Mouse (Mus musculus): ENCODE results near the gene Tmem222. TPM values are rescaled to one million over a fixed set of nuclear protein-coding genes. Genes with fewer than 3 reads are reported as not detected.
A peak's percentile ranks its signal among the peaks of the same experiment; 100 is the strongest.

The Tmem222 gene
- polyA plus RNA-seq, 1 experiment, result 65.3 TPM

DNA sequence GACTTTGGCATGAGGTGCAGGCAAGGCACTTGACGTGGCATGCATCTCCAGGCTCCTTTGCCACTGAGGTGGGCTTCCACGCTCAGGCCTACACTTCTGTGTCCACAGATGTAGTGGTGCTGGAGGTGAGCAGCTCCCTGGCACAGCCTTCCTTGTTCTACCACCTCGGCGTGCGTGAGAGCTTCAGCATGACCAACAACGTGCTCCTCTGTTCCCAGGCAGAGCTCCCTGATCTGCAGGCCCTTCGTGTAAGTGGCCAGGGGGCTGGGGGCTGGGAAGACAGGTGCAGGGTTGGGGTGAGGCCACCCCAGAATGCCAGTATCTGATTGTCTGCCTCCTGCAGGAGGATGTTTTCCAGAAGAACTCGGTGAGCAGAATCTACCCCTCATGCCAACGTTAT lies 34.9 kb downstream of the Tmem222 start:
- H3K27me3 ChIP-seq (ENCODE audit: control insufficient read depth, insufficient read depth, insufficient read length), result no peaks in the 10 kb centered on the region
- H3K79me3 ChIP-seq (ENCODE audit: low read depth), result no peaks in the 10 kb centered on the region
- TF ChIP-seq MAX (IDR thresholded peaks at IDR 0.05), result no peak
- no peak for TF ChIP-seq FOSL1 (IDR thresholded peaks at IDR 0.05; ENCODE audit: insufficient read depth, low read length, poor library complexity, severe bottlenecking)
- no peak for TF ChIP-seq CTCF (IDR thresholded peaks at IDR 0.05; ENCODE audit: control insufficient read depth, insufficient read depth, insufficient read length)
- no peak for TF ChIP-seq MYOG (IDR thresholded peaks at IDR 0.05; ENCODE audit: control insufficient read depth, extremely low read depth, insufficient read length)
- no peak for TF ChIP-seq MYOD1 (IDR thresholded peaks at IDR 0.05; ENCODE audit: control insufficient read depth, insufficient read length, low read depth)
- no peak for TF ChIP-seq USF1 (IDR thresholded peaks at IDR 0.05; ENCODE audit: low read depth)
- no peak for TF ChIP-seq CEBPB (IDR thresholded peaks at IDR 0.05; ENCODE audit: low read depth)
- H3K4me3 ChIP-seq (ENCODE audit: insufficient read depth, poor library complexity, severe bottlenecking), result no peak overlapping the region
- no peaks in the 10 kb centered on the region for H3K79me2 ChIP-seq (ENCODE audit: control insufficient read depth, insufficient read depth)
- no peak overlapping the region for H3ac ChIP-seq (ENCODE audit: control insufficient read depth, insufficient read length, low read depth)
- H3K36me3 ChIP-seq (ENCODE audit: control insufficient read depth, insufficient read depth), result no peaks in the 10 kb centered on the region

DNA sequence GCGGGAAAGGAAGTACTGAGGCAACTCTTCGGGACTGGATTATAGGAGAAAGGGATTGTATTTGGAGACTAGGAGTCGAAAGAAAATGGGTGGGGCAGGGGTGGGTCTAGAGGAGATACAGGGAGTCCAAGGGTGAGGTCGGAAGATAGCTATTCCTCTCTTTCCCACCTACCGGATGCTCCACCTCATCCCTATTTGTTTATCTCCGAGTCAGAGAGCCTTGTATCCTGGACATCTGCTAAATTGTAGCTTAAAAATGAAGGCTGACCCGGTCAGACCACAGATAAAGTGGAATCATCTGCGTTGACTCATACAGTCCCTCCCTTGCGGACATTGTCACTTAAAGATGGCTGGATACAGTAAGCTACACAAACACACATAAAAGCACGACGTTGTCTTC lies 35.7 kb downstream of the Tmem222 start:
- Histone ChIP-seq H3K79me3 (ENCODE audit: low read depth) (no peaks in the 10 kb centered on the region), H3K36me3 (ENCODE audit: control insufficient read depth, insufficient read depth) (no peaks in the 10 kb centered on the region), H3K79me2 (ENCODE audit: control insufficient read depth, insufficient read depth) (no peaks in the 10 kb centered on the region), H3K4me3 (ENCODE audit: insufficient read depth, poor library complexity, severe bottlenecking) (peak overlapping the region; percentile 40), H3ac (ENCODE audit: control insufficient read depth, insufficient read length, low read depth) (peak overlapping the region; percentile 10), H3K27me3 (ENCODE audit: control insufficient read depth, insufficient read depth, insufficient read length) (no peaks in the 10 kb centered on the region)
- TF ChIP-seq MAX (IDR thresholded peaks at IDR 0.05) (peak; percentile 42), USF1 (IDR thresholded peaks at IDR 0.05; ENCODE audit: low read depth) (no peak), CTCF (IDR thresholded peaks at IDR 0.05; ENCODE audit: control insufficient read depth, insufficient read depth, insufficient read length) (no peak)

DNA sequence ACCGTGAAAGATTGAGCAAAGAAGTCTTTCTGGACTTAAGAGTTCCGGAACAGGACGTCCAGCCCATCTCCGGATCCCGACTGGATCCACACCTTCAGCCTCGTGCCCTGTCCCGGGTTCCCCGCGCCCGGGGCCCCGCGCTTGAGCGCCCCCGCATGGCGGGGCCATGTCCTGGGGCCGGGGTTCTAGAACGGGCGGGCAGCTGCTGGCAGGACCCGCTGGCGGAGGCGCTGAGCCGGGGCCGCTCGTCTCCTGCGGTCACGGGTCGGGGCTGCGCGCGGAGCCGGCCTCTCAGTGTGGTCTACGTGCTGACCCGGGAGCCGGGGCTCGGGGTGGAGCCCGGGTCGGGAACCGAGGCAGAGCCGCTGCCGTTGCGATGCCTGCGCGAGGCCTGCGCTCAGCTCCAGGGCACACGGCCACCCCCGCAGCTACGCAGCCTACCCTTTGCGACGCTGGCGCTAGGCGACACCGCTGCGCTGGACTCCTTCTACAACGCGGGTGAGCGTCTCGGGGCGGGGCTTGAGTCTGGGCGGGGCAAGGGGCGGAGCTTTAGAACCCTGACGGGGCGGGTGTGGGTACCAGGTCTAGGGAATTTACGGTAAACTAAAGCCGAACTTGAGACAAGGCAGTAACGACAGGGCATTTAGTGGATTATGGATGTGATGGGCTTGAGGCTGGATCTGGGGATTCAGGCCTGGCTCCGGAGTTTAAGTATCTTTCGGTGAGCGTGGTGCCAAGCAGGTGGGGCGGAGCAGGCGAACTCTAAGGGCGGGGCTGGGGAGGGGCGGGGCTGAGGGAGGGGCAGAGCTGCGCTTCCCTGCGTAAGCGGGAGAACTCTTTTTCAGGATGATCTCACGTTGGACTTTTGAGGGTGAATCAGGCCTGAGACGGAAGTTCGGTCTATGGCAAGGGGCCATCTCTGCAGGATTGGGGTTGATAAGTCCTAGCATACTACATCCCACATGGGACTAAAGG lies 36.4 kb downstream of the Tmem222 start:
- H3ac ChIP-seq (ENCODE audit: control insufficient read depth, insufficient read length, low read depth), result peak overlapping the region; percentile 75
- no peaks in the 10 kb centered on the region for H3K36me3 ChIP-seq (ENCODE audit: control insufficient read depth, insufficient read depth)
- TF ChIP-seq CEBPB (IDR thresholded peaks at IDR 0.05; ENCODE audit: low read depth) (no peak), CTCF (IDR thresholded peaks at IDR 0.05; ENCODE audit: control insufficient read depth, insufficient read depth, insufficient read length) (peak; percentile 29)
- no peaks in the 10 kb centered on the region for H3K79me2 ChIP-seq (ENCODE audit: control insufficient read depth, insufficient read depth)
- no peaks in the 10 kb centered on the region for H3K27me3 ChIP-seq (ENCODE audit: control insufficient read depth, insufficient read depth, insufficient read length)
- peak overlapping the region; percentile 40 for H3K4me3 ChIP-seq (ENCODE audit: insufficient read depth, poor library complexity, severe bottlenecking)
- H3K79me3 ChIP-seq (ENCODE audit: low read depth), result no peaks in the 10 kb centered on the region

DNA sequence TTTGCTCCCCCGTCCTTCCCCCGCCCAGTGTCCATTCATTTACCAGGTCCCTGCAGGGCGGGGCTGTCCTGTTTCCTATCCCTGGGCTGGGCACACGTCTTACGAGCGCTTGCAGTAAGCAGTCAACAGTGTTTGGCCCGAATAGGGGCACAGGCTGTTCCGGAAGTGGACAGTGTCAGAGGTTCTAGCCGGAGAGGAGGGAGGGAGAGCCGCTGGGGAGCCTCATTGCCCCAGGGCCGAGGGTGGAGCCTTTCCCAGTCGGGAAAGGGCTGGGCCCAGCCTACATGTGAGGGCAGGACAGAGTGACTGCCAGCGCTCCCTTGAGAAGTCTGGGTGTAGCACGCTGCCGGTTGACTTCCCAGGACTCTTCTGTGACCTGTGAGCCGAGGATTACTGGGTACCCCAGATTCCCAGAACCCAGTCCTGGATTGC lies 37.1 kb downstream of the Tmem222 start, which contains the start of gene Map3k6:
Gene Map3k6, plus strand, starts transcription at position 329 of the 432 bp plus-strand sequence.
- no peaks in the 10 kb centered on the region for H3K27me3 ChIP-seq (ENCODE audit: control insufficient read depth, insufficient read depth, insufficient read length)
- TF ChIP-seq MAX (IDR thresholded peaks at IDR 0.05) (no peak), FOSL1 (IDR thresholded peaks at IDR 0.05; ENCODE audit: insufficient read depth, low read length, poor library complexity, severe bottlenecking) (no peak), CEBPB (IDR thresholded peaks at IDR 0.05; ENCODE audit: low read depth) (no peak), CTCF (IDR thresholded peaks at IDR 0.05; ENCODE audit: control insufficient read depth, insufficient read depth, insufficient read length) (no peak), USF1 (IDR thresholded peaks at IDR 0.05; ENCODE audit: low read depth) (no peak), MYOD1 (IDR thresholded peaks at IDR 0.05; ENCODE audit: control insufficient read depth, insufficient read length, low read depth) (no peak), MYOG (IDR thresholded peaks at IDR 0.05; ENCODE audit: control insufficient read depth, extremely low read depth, insufficient read length) (no peak)
- H3K4me3 ChIP-seq (ENCODE audit: insufficient read depth, poor library complexity, severe bottlenecking), result peak within 1 kb of the TSS; percentile 40
- no peaks in the 10 kb centered on the region for H3K79me2 ChIP-seq (ENCODE audit: control insufficient read depth, insufficient read depth)
- H3K79me3 ChIP-seq (ENCODE audit: low read depth), result no peaks in the 10 kb centered on the region
- peak within 1 kb of the TSS; percentile 75 for H3ac ChIP-seq (ENCODE audit: control insufficient read depth, insufficient read length, low read depth)
- no peaks in the 10 kb centered on the region for H3K36me3 ChIP-seq (ENCODE audit: control insufficient read depth, insufficient read depth)

DNA sequence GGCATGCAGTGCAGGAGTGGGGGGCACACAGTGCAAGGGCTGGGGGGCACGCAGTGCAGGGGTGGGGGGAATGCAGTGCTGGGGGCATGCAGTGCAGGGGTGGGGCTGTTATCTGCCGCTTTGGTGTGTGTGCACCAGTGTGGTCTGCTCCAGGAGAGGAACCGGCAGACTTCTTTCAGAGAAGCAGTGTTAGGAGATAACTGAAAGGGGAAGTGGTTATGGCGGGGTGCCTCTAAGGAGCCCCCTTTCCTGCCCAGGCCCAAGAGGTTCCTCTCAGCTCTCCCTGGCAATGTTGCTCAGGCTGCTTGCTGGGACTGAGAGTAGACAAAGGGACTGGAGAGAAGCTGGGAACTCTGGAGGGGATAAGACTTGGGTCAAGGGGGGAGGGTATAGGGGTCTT lies 39.7 kb downstream of the Tmem222 start:
- H3ac ChIP-seq (ENCODE audit: control insufficient read depth, insufficient read length, low read depth), result no peak overlapping the region
- no peaks in the 10 kb centered on the region for H3K79me2 ChIP-seq (ENCODE audit: control insufficient read depth, insufficient read depth)
- H3K4me3 ChIP-seq (ENCODE audit: insufficient read depth, poor library complexity, severe bottlenecking), result no peak overlapping the region
- no peaks in the 10 kb centered on the region for H3K79me3 ChIP-seq (ENCODE audit: low read depth)
- no peaks in the 10 kb centered on the region for H3K27me3 ChIP-seq (ENCODE audit: control insufficient read depth, insufficient read depth, insufficient read length)
- H3K36me3 ChIP-seq (ENCODE audit: control insufficient read depth, insufficient read depth), result no peaks in the 10 kb centered on the region
- TF ChIP-seq MAX (IDR thresholded peaks at IDR 0.05), result no peak
- TF ChIP-seq FOSL1 (IDR thresholded peaks at IDR 0.05; ENCODE audit: insufficient read depth, low read length, poor library complexity, severe bottlenecking), result no peak
- no peak for TF ChIP-seq MYOD1 (IDR thresholded peaks at IDR 0.05; ENCODE audit: control insufficient read depth, insufficient read length, low read depth)
- TF ChIP-seq CEBPB (IDR thresholded peaks at IDR 0.05; ENCODE audit: low read depth), result no peak
- no peak for TF ChIP-seq MYOG (IDR thresholded peaks at IDR 0.05; ENCODE audit: control insufficient read depth, extremely low read depth, insufficient read length)
- no peak for TF ChIP-seq USF1 (IDR thresholded peaks at IDR 0.05; ENCODE audit: low read depth)
- no peak for TF ChIP-seq CTCF (IDR thresholded peaks at IDR 0.05; ENCODE audit: control insufficient read depth, insufficient read depth, insufficient read length)

DNA sequence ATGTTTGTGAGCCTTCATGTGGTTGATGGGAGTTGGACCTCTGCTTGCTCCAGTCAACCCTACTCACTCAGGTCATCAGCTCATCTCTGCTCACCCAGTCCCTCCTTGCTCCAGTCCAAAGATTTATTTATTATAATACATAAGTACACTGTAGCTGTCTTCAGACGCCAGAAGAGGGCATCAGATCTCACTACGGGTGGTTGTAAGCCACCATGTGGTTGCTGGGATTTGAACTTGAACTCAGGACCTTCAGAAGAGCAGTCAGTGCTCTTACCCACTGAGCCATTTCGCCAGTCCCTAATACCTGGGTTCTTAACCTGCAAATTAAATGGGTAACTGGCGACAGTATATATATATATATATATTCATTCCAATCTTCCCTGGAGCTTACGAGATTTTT lies 42.2 kb downstream of the Tmem222 start:
- no peak overlapping the region for H3ac ChIP-seq (ENCODE audit: control insufficient read depth, insufficient read length, low read depth)
- no peak overlapping the region for H3K4me3 ChIP-seq (ENCODE audit: insufficient read depth, poor library complexity, severe bottlenecking)
- H3K27me3 ChIP-seq (ENCODE audit: control insufficient read depth, insufficient read depth, insufficient read length), result no peaks in the 10 kb centered on the region
- H3K79me3 ChIP-seq (ENCODE audit: low read depth), result no peaks in the 10 kb centered on the region
- H3K36me3 ChIP-seq (ENCODE audit: control insufficient read depth, insufficient read depth), result no peaks in the 10 kb centered on the region
- H3K79me2 ChIP-seq (ENCODE audit: control insufficient read depth, insufficient read depth), result no peaks in the 10 kb centered on the region
- TF ChIP-seq CTCF (IDR thresholded peaks at IDR 0.05; ENCODE audit: control insufficient read depth, insufficient read depth, insufficient read length) (no peak), FOSL1 (IDR thresholded peaks at IDR 0.05; ENCODE audit: insufficient read depth, low read length, poor library complexity, severe bottlenecking) (no peak), MYOG (IDR thresholded peaks at IDR 0.05; ENCODE audit: control insufficient read depth, extremely low read depth, insufficient read length) (no peak), CEBPB (IDR thresholded peaks at IDR 0.05; ENCODE audit: low read depth) (no peak), MYOD1 (IDR thresholded peaks at IDR 0.05; ENCODE audit: control insufficient read depth, insufficient read length, low read depth) (no peak), USF1 (IDR thresholded peaks at IDR 0.05; ENCODE audit: low read depth) (no peak), MAX (IDR thresholded peaks at IDR 0.05) (no peak)
